Mouse (Mus musculus): ENCODE measurements around the gene Hscb.

DNA sequence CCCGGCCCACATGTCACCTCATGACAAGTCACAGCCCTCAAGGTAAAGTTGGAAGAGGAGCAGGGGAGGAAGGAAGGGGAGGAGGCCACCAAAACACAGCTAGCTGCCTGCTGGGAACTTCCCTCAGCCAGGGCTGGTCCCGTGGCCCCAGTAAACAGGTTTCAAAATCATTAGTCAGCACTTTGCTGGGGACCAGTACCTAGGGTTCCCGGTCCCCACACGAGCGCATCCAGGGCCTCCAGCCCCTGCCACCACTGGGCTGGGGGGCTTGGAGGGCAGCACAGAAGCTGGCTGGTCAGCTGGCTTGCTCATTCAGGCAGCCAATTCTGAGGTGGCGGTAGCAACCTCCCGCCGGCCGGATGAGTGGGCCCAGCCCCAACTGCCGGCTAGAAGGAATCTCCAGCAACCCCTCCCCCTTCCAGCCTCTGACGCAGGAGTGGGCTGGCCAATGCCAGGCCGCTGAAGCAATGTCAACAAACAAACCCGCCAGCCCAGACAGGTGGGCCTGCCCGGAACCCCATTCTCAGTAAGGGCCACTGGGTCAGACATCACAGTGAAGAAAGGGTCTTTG, 31.4 kb downstream of the Hscb start:
- TF ChIP-seq CTCF (IDR thresholded peaks at IDR 0.05; ENCODE audit: low read depth) (no peak), EP300 (optimal IDR thresholded peaks at IDR 0.05) (no peak)

Data from stomach, postnatal 0 days (tissue).